Mouse (Mus musculus) testis, adult 2 months (tissue): ENCODE results near the gene Ppt1. TPM values are rescaled to one million over a fixed set of nuclear protein-coding genes. Genes with fewer than 3 reads are reported as not detected.

Source experiments
- H3K27ac ChIP-seq: fragments of 200-500 bp; 2 replicates; pipeline ENCODE4 v1.5.1; 2012; ENCODE audit warnings: low read depth, low read length; ENCODE audit not compliant: control insufficient read depth, insufficient read depth
- H3K27me3 ChIP-seq: fragments of 200-500 bp; 2 replicates; pipeline ENCODE4 v1.6.1; 2012; ENCODE audit warnings: mild to moderate bottlenecking, low read length, moderate library complexity; ENCODE audit not compliant: control insufficient read depth, insufficient read depth
- H3K36me3 ChIP-seq: fragments of 200-500 bp; 2 replicates; pipeline ENCODE4 v1.6.1; 2012; ENCODE audit warnings: mild to moderate bottlenecking, low read length; ENCODE audit not compliant: control insufficient read depth, insufficient read depth
- H3K4me1 ChIP-seq: fragments of 200-500 bp; 2 replicates; pipeline ENCODE4 v1.6.1; 2012; ENCODE audit warnings: low read length; ENCODE audit not compliant: control insufficient read depth, insufficient read depth
- H3K4me3 ChIP-seq: fragments of 200-500 bp; 2 replicates; pipeline ENCODE4 v1.5.1; 2012; ENCODE audit warnings: low read depth, mild to moderate bottlenecking, low read length, moderate library complexity, mixed read lengths; ENCODE audit not compliant: control insufficient read depth
- CTCF ChIP-seq: fragments of 200-500 bp; IDR thresholded peaks from 2 replicates; pipeline ENCODE4 v1.5.1; 2012; ENCODE audit warnings: low read depth, mild to moderate bottlenecking, inconsistent platforms, low read length, moderate library complexity; ENCODE audit not compliant: control insufficient read depth, insufficient read depth, insufficient replicate concordance
- POLR2A ChIP-seq: fragments of 200-500 bp; IDR thresholded peaks from 2 replicates; pipeline ENCODE4 v1.6.1; 2012; ENCODE audit warnings: low read depth, mild to moderate bottlenecking, inconsistent platforms, low read length, moderate library complexity; ENCODE audit not compliant: control insufficient read depth
- polyA plus RNA-seq: library from polyadenylated mRNA; depleted of rRNA; stranded (reverse); fragments of >200 nt; gene quantifications from 2 replicates; pipeline ENCODE4 v1.2.3, GENCODE M21; 2012

The Ppt1 gene
- polyA plus RNA-seq, 1 experiment: 122 TPM

- H3K4me3 ChIP-seq: no peak overlapping the region
- peak overlapping the region; percentile 36; the same call in 1 of the 2 replicates for H3K27ac ChIP-seq
- no peaks in the 10 kb centered on the region for H3K36me3 ChIP-seq
- no peak for TF ChIP-seq POLR2A
- no peak for TF ChIP-seq CTCF
- peaks cover 8% of the 10 kb centered on the region for H3K4me1 ChIP-seq
- H3K27me3 ChIP-seq: no peaks in the 10 kb centered on the region
Observed at GRCm38 (mm10) chr4:122827651-122828050, 8.4 kb upstream of the Ppt1 start.

- H3K4me3 ChIP-seq: no peak overlapping the region
- no peaks in the 10 kb centered on the region for H3K36me3 ChIP-seq
- H3K4me1 ChIP-seq: peaks cover 4% of the 10 kb centered on the region
- TF ChIP-seq POLR2A (no peak), CTCF (no peak)
- H3K27ac ChIP-seq: 0 out of 2 replicates have a peak overlapping the region, but pooled peaks have one; percentile 17
- no peaks in the 10 kb centered on the region for H3K27me3 ChIP-seq
Observed at GRCm38 (mm10) chr4:122829339-122829738, 6.7 kb upstream of the Ppt1 start.

- H3K36me3 ChIP-seq: no peaks in the 10 kb centered on the region
- no peaks in the 10 kb centered on the region for H3K27me3 ChIP-seq
- no peak overlapping the region for H3K27ac ChIP-seq
- TF ChIP-seq POLR2A (no peak), CTCF (no peak)
- no peak overlapping the region for H3K4me3 ChIP-seq
- H3K4me1 ChIP-seq: peaks cover 8% of the 10 kb centered on the region
Observed at GRCm38 (mm10) chr4:122831888-122832287, 4.2 kb upstream of the Ppt1 start.

GRCm38 (mm10) chr4:122836403-122836775, 347 bp downstream of the Ppt1 start:
- Histone ChIP-seq H3K27me3 (no peaks in the 10 kb centered on the region), H3K36me3 (no peaks in the 10 kb centered on the region), H3K4me3 (peak overlapping the region; percentile 94), H3K4me1 (peaks cover 6% of the 10 kb centered on the region), H3K27ac (peak overlapping the region; percentile 73)
- no peak for TF ChIP-seq POLR2A
- no peak for TF ChIP-seq CTCF

- no peaks in the 10 kb centered on the region for H3K36me3 ChIP-seq
- H3K4me1 ChIP-seq: peaks cover 6% of the 10 kb centered on the region
- no peaks in the 10 kb centered on the region for H3K27me3 ChIP-seq
- peak overlapping the region; percentile 62 for H3K4me3 ChIP-seq
- no peak overlapping the region for H3K27ac ChIP-seq
- TF ChIP-seq POLR2A (no peak), CTCF (no peak)
Observed at GRCm38 (mm10) chr4:122837180-122837730, 1.2 kb downstream of the Ppt1 start.

GRCm38 (mm10) chr4:122837994-122838393, 2.0 kb downstream of the Ppt1 start:
- H3K4me3 ChIP-seq: peak overlapping the region; percentile 14
- TF ChIP-seq CTCF (no peak), POLR2A (no peak)
- no peaks in the 10 kb centered on the region for H3K27me3 ChIP-seq
- H3K27ac ChIP-seq: no peak overlapping the region
- no peaks in the 10 kb centered on the region for H3K36me3 ChIP-seq
- peaks cover 6% of the 10 kb centered on the region for H3K4me1 ChIP-seq

- Histone ChIP-seq H3K27ac (no peak overlapping the region), H3K4me1 (peaks cover 6% of the 10 kb centered on the region), H3K36me3 (no peaks in the 10 kb centered on the region), H3K27me3 (no peaks in the 10 kb centered on the region), H3K4me3 (peak overlapping the region; percentile 14)
- TF ChIP-seq POLR2A (no peak), CTCF (no peak)
Observed at GRCm38 (mm10) chr4:122838416-122838815, 2.4 kb downstream of the Ppt1 start.
